Mouse (Mus musculus): ENCODE measurements around the gene Psmb2. TPM values are rescaled to one million over a fixed set of nuclear protein-coding genes. Genes with fewer than 3 reads are reported as not detected.

Gene Psmb2
- polyA plus RNA-seq, 1 experiment from 2014 or later = 610 TPM

DNA sequence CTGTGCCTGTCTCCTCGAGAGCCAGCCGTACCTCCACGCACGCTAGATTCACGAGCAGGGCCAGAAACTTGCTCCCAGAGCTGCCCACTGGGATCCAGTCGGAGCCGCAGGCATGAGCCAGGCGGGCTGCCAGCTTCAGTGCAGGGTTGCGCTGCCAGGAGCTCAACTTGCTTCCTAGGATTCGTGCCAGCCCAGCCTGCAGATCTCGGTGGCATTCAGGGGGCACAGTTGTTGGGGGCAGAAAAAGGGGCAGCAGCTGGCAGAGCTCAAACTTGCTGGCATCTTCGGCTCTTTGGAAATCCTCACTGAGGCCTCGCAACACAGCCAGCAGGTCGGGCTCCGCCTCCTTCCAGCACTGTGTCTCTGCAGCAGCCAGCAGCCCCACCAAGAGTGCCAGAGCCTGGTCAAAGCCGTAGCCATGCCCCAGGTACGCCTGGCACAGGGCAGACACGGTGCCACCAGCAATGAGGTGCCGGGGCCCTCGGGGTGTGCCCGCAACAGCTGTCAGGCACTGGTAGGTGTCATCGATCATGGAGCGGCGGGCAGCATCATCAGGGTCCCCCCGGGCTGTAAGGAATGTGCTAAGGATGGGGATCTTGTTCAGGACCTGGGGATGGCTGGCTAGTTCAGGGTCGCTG is 72.7 kb downstream of the Psmb2 start:
- Histone ChIP-seq H3K9me3 (replicated peaks) (no peaks in the 10 kb centered on the region), H3K4me3 (no peak overlapping the region), H3K27me3 (ENCODE audit: low read depth, poor library complexity, severe bottlenecking) (peaks cover 26% of the 10 kb centered on the region), H3K27ac (replicated peaks) (no peak overlapping the region), H3K36me3 (peaks cover 58% of the 10 kb centered on the region), H3K4me1 (peaks cover 59% of the 10 kb centered on the region)
- 92% methylated on average over 26 of the region's 26 CpGs for WGBS
- DNase-seq (ENCODE audit: low spot score) = no peak

DNA sequence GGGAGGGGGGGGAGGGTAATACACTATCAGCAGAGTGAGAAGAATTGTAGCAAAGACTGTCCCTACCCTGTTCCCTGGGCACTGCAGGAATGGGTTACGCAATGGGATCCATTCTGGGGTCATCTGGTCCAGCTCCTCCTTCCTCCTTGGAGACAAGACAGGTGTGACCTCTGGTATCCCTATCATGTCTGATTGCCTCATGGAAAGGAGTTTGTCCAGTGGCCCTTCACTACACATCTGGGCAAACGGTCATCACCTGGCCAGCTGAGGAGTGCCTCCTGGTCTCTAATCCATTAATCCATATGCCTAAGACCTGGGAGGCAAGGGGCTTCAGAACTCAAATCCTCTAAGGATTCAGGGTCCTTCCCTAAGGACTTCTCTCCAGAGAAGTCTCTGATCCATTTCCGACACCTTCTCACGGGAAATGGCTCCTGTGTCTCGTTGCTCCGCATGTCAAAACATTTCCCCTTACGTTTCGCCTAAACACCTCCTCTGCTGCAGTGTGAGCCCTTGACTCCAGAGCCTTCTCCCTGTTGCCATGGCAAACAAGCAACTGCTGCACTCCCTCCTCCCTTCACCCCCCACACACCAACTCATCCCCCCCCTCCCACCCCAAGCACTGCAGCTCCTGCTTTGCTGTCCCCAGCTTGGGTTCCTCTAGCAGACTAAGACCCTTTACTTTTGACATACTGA is 73.6 kb downstream of the Psmb2 start:
- DNase-seq (ENCODE audit: low spot score) = no peak
- Histone ChIP-seq H3K27ac (replicated peaks) (no peak overlapping the region), H3K27me3 (ENCODE audit: low read depth, poor library complexity, severe bottlenecking) (peaks cover 17% of the 10 kb centered on the region), H3K4me3 (peak overlapping the region; percentile 95), H3K36me3 (peaks cover 50% of the 10 kb centered on the region), H3K9me3 (replicated peaks) (no peaks in the 10 kb centered on the region), H3K4me1 (peaks cover 60% of the 10 kb centered on the region)
- WGBS = 78% methylated on average over 8 of the region's 8 CpGs

DNA sequence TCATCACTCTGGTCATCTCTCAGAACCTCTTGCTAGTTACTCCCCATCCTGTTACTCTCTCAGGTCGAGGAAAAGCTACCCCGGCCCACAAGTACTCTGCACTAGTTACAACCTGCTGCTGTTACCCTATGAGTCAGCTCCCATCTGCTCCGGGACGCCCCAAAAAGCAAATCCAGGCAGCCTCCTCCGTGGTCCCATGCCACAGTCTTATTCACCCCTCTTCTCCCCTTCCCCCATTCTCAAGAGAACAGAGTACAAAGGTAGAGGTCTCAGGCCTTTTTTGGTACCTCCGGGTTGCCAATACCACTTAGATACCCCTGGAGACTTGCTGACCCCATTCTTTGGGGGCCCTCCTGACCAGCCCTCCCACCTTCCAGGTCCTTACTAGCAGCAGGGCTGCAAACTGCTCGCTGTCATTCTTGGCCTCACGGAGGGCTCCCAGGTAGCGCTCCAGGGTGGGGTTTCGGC is 74.2 kb downstream of the Psmb2 start:
- peaks cover 11% of the 10 kb centered on the region for H3K27me3 ChIP-seq (ENCODE audit: low read depth, poor library complexity, severe bottlenecking)
- peaks cover 44% of the 10 kb centered on the region for H3K36me3 ChIP-seq
- WGBS = 54% methylated on average over 10 of the region's 10 CpGs
- peaks cover 60% of the 10 kb centered on the region for H3K4me1 ChIP-seq
- DNase-seq (ENCODE audit: low spot score) = no peak
- no peaks in the 10 kb centered on the region for H3K9me3 ChIP-seq (replicated peaks)
- H3K27ac ChIP-seq (replicated peaks) = peak overlapping the region; percentile 98
- H3K4me3 ChIP-seq = peak overlapping the region; percentile 95

DNA sequence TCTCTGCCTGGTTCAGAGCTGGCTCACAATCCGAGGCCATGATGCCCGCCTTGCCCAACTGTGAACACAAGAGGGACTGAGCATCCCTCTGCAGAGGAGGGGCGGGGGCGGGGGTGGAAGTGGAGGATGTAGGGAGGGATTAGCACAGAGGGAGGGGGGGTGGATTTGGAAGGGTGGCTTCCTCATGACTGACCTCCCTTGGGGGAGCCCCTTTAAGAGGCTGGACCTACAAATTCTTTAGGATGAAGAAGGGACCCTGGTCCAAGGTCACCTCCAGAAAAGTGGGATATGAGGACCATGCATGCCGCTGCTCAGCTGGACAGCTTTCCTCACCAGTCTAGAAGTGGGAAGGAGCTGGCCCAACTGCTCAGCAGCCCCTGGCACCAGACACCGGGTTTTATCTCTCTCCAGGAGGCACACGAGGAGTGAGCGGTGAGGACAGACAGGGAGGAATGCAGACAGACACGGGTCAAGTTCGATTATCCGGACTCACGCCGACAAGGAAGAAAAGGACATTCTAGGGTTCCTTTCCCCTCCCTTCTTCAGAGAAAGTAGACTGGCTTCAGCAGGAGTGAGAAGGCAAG is 74.7 kb downstream of the Psmb2 start:
- Histone ChIP-seq H3K27me3 (ENCODE audit: low read depth, poor library complexity, severe bottlenecking) (peaks cover 11% of the 10 kb centered on the region; the same call in 1 of the 2 replicates), H3K4me1 (peaks cover 60% of the 10 kb centered on the region), H3K27ac (replicated peaks) (peak overlapping the region; percentile 98), H3K4me3 (peak overlapping the region; percentile 95), H3K9me3 (replicated peaks) (no peaks in the 10 kb centered on the region), H3K36me3 (peaks cover 44% of the 10 kb centered on the region)
- peak; percentile 27 for DNase-seq (ENCODE audit: low spot score)
- 5% methylated on average over 13 of the region's 13 CpGs for WGBS

DNA sequence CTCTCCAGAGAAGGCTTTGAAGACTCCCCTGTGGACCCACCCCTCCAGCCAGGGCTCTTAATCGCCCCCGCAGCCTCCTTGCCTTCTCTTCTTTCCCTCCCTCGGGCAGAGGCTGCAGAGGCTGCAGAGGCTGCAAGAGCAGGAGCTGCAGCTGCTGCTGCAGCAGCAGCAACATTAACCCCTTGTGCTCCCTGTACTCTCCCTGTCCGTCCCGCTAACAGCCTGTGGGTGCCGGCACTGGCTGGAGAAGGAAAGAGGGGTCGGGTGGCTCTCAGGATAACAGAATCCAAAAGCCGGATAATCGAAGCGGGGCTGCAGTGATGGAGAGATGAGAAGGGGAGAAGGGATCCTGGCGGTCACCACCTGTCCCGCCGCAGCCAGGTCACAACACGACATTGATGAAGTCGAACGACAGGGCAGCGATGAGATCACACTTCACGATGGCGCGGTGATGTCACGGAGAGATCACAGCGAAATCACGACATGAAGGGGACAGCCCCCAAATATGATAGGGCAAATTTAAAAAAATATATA is 75.2 kb downstream of the Psmb2 start:
- Histone ChIP-seq H3K27ac (replicated peaks) (peak overlapping the region; percentile 98), H3K4me3 (peak overlapping the region; percentile 95), H3K27me3 (ENCODE audit: low read depth, poor library complexity, severe bottlenecking) (peaks cover 11% of the 10 kb centered on the region; the same call in 1 of the 2 replicates), H3K36me3 (peaks cover 43% of the 10 kb centered on the region), H3K4me1 (peaks cover 60% of the 10 kb centered on the region), H3K9me3 (replicated peaks) (no peaks in the 10 kb centered on the region)
- peak; percentile 62 for DNase-seq (ENCODE audit: low spot score)
- 0% methylated on average over 23 of the region's 23 CpGs for WGBS

DNA sequence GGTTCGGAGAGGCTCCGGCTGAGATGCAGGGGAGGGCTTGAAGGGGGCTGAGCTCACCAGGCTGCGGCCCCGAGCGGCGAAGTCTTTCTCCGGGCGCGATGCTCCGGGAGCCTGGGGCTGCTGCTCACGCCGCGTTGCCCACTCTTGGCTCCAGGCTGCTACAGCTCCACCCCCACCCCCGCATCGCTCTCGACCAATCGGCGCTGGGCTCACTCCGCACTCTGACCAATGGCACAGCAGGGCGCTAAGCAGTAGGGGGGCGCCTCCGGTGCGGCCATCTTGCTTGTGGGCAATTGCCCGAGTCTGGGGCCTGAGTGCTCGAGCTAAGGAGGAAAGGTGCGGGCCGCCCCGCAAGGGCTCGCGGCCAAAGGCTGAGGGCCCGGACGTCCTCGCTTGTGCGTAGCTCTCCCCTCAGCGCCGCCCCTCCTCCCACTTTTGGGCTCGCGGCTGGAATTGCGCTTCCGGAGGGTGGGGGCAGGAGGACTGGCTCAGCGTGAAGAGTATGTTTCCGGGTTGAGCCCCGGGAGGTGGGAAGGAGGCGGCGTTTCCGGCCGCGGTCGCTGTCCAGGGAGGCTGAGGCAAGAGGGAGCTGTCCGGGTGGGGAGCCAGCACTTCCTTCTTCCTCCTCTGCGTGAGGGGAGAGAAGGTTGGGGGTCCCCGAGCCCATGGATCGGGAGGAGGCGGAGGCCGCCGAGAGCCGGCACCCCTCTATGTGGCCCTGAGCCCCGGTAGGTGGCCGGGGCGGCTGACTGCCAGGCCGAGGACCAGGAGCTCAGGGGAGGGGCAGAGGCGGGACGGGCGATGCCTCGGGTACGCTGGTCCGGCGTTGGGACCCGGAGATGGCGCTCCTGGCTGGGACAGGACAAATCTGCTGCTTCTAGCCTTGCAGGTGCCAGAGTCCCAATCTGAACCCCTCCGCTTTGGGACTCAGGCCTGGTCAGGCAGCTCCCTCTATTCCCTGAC is 76.1 kb downstream of the Psmb2 start, which contains the start of the genes Ncdn and AU040320:
Gene Ncdn, minus strand, starts transcription at position 171 of the 963 bp plus-strand sequence.
Gene AU040320, plus strand, starts transcription at position 277 of the 963 bp plus-strand sequence.
- H3K4me1 ChIP-seq = peaks cover 57% of the 10 kb centered on the region

DNA sequence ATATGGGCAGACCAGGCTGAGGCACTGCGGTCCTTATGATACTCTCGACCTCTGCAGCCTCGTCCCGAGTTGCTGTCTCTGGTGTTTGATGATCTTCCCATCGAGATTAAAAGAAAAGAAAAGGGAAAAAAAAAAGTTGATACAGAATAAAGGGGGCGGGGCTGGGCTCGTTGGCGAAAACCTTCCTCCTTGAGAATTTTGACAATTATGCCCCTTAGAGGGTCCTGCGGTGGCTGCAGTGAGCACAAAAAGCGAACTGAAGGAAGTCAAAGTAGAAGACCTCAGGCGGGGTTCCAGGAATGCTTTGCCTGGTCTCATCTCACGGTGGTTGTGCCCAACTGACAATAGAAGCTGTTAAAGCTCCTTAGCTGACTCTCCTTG is 76.8 kb downstream of the Psmb2 start:
- no peak for DNase-seq (ENCODE audit: low spot score)
- 1% methylated on average over 12 of the region's 12 CpGs for WGBS
- H3K4me1 ChIP-seq = peaks cover 51% of the 10 kb centered on the region

More for the DNA sequence above, 76.1 kb downstream of the Psmb2 start, which contains the start of the genes Ncdn and AU040320:
- Histone ChIP-seq H3K36me3 (peaks cover 43% of the 10 kb centered on the region), H3K9me3 (replicated peaks) (no peaks in the 10 kb centered on the region), H3K4me3 (peak within 1 kb of the TSS; percentile 95), H3K27ac (replicated peaks) (peak within 1 kb of the TSS; percentile 98), H3K27me3 (ENCODE audit: low read depth, poor library complexity, severe bottlenecking) (peaks cover 11% of the 10 kb centered on the region; the same call in 1 of the 2 replicates)
- peak; percentile 99 for DNase-seq (ENCODE audit: low spot score)
- WGBS = under 1% methylated on average over 70 of the region's 71 CpGs

DNA sequence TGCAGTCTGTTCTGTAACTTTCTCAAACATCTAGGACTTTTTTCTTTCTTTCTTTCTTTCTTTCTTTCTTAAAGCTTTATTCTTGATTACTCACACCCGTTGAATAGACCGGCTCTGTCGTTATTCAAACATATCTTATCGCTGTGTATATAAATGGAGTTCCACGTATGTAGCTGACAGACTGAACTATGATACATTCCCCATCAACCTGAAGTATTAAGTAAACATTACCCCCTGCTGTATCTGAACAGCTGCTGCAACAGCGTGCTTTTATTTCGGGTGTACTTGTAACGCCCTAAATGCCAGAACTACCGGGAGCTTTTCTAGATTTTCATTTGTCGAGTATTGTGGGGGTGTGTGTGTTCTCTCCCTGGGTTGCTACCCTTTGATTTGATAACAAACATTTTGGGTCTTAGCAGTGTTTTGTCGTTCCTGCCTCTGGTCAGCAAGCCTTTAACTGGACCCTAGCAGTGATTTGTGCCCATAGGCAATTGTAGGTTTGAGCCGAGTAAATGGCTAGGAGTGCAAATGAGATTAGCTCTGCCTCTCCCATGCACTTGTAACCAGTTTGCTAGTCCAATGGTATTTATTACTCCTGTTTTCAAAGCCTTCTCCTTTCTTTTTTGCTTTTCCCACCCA is 77.4 kb downstream of the Psmb2 start:
- peaks cover 45% of the 10 kb centered on the region for H3K4me1 ChIP-seq
- peaks cover 36% of the 10 kb centered on the region for H3K36me3 ChIP-seq
- peaks cover 11% of the 10 kb centered on the region; the same call in 1 of the 2 replicates for H3K27me3 ChIP-seq (ENCODE audit: low read depth, poor library complexity, severe bottlenecking)
- 57% methylated on average over 12 of the region's 12 CpGs for WGBS
- H3K9me3 ChIP-seq (replicated peaks) = no peaks in the 10 kb centered on the region
- H3K4me3 ChIP-seq = peak overlapping the region; percentile 95
- no peak for DNase-seq (ENCODE audit: low spot score)
- H3K27ac ChIP-seq (replicated peaks) = no peak overlapping the region

More for the DNA sequence above, 76.8 kb downstream of the Psmb2 start:
- peaks cover 36% of the 10 kb centered on the region for H3K36me3 ChIP-seq
- H3K9me3 ChIP-seq (replicated peaks) = no peaks in the 10 kb centered on the region
- peak overlapping the region; percentile 98 for H3K27ac ChIP-seq (replicated peaks)
- peaks cover 11% of the 10 kb centered on the region; the same call in 1 of the 2 replicates for H3K27me3 ChIP-seq (ENCODE audit: low read depth, poor library complexity, severe bottlenecking)
- peak overlapping the region; percentile 95 for H3K4me3 ChIP-seq

DNA sequence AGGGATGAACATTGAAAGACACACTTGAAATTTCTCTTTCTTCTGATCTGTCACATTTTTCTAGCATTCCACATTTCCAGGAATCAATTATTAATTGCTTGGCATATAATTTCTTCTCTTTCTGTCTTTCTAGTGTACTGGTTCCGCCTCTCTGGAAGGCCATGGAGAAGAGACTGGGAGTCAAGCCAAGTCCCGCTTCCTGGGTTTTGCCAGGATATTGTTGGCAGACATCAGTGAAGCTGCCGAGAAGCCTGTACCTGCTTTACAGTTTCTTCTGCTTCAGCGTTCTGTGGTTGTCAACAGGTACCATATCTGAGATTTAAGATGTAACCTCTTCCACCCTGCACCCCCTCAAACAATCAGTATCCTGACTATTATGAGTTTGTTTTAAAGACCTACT is 79.3 kb downstream of the Psmb2 start:
- Histone ChIP-seq H3K9me3 (replicated peaks) (no peaks in the 10 kb centered on the region), H3K4me1 (peaks cover 26% of the 10 kb centered on the region), H3K27ac (replicated peaks) (no peak overlapping the region), H3K36me3 (peaks cover 42% of the 10 kb centered on the region), H3K4me3 (no peak overlapping the region), H3K27me3 (ENCODE audit: low read depth, poor library complexity, severe bottlenecking) (peaks cover 2% of the 10 kb centered on the region; the same call in 1 of the 2 replicates)
- WGBS = 89% methylated on average over 4 of the region's 4 CpGs
- no peak for DNase-seq (ENCODE audit: low spot score)

DNA sequence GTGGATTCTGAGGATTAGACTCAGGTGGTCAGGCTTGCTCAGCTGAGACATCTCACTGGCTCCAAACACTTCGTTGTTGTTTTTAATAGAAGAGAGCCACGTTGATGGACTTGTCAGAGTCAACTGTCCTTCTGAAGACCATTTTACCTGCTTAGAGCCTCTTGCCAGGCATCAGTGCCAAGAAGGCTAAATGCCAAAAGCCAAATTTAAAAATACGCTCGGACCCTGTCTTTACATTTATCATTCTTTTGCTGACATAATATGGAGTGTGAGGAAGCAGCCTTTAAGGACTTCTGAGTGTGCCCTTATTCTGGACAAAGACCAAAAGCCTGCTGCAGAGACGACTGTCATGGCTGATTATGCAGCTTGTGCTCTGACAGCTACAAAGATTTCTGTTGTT is 80.9 kb downstream of the Psmb2 start:
- WGBS = 88% methylated on average over 5 of the region's 5 CpGs
- Histone ChIP-seq H3K36me3 (peaks cover 49% of the 10 kb centered on the region), H3K27ac (replicated peaks) (no peak overlapping the region), H3K27me3 (ENCODE audit: low read depth, poor library complexity, severe bottlenecking) (no peaks in the 10 kb centered on the region), H3K9me3 (replicated peaks) (no peaks in the 10 kb centered on the region), H3K4me3 (no peak overlapping the region), H3K4me1 (peaks cover 30% of the 10 kb centered on the region)
- no peak for DNase-seq (ENCODE audit: low spot score)
